ENCODE assay signal across 8 mouse cellular contexts in genomic region chr1:132881041-132881761, GRCm38 (mm10). TPM values are rescaled to one million over a fixed set of nuclear protein-coding genes. Genes with fewer than 3 reads are reported as not detected.
DNase-seq lines count a peak whose midpoint lies in the region; ATAC-seq and TF ChIP-seq lines count a peak whose summit lies in the region.

No protein-coding gene starts in this region.

- H3K4me2 ChIP-seq in lung, embryonic 14.5 days = peak overlapping the region; percentile 97
- H3K4me2 ChIP-seq in heart, embryonic 12.5 days = peak overlapping the region; percentile 97
- peak overlapping the region; percentile 91 for H3K4me2 ChIP-seq in midbrain, embryonic 11.5 days

- peak overlapping the region; percentile 58 for H3K4me3 ChIP-seq in lung, embryonic 14.5 days (ENCODE audit: low read depth, low read length)
- H3K4me3 ChIP-seq in lung, adult 2 months (replicated peaks; ENCODE audit: extremely low read depth, low read depth, low read length) = no peak overlapping the region
- H3K4me3 ChIP-seq in heart, embryonic 12.5 days = peak overlapping the region; percentile 69
- H3K4me3 ChIP-seq in midbrain, embryonic 11.5 days (ENCODE audit: low read depth, low read length) = peak overlapping the region; percentile 71

- DNase-seq in lung, embryonic 14.5 days = peak; percentile 62
- no peak for DNase-seq in lung, adult 2 months
- DNase-seq in embryo, embryonic 11.5 days (ENCODE audit: low read depth, low spot score) = peak; percentile 13
- DNase-seq in layer of hippocampus, adult 9-11 months = peak; percentile 80
- DNase-seq in midbrain, embryonic 11.5 days (ENCODE audit: low spot score, missing footprints) = peak; percentile 96
- DNase-seq in telencephalon, adult 2 months (ENCODE audit: low read depth, low spot score) = peak; percentile 60
- no peak for DNase-seq in adipocyte (ENCODE audit: low spot score)

- no peak for TF ChIP-seq POLR2A in lung, adult 2 months (IDR thresholded peaks at IDR 0.05; ENCODE audit: borderline replicate concordance, extremely low read depth, low read depth, low read length)

- H3K9me3 ChIP-seq in lung, embryonic 14.5 days (ENCODE audit: low read depth, low read length) = no peaks in the 10 kb centered on the region
- no peaks in the 10 kb centered on the region for H3K9me3 ChIP-seq in heart, embryonic 12.5 days (replicated peaks)
- no peaks in the 10 kb centered on the region for H3K9me3 ChIP-seq in midbrain, embryonic 11.5 days (ENCODE audit: control insufficient read depth, low read length)

- TF ChIP-seq CTCF in lung, embryonic 14.5 days (IDR thresholded peaks at IDR 0.05; ENCODE audit: low read depth) = no peak
- TF ChIP-seq CTCF in lung, adult 2 months (IDR thresholded peaks at IDR 0.05; ENCODE audit: insufficient read depth, low read length) = no peak

- no peak overlapping the region for H3K27ac ChIP-seq in lung, embryonic 14.5 days (ENCODE audit: low read depth)
- no peak overlapping the region for H3K27ac ChIP-seq in heart, embryonic 12.5 days (ENCODE audit: poor library complexity, severe bottlenecking)
- H3K27ac ChIP-seq in midbrain, embryonic 11.5 days (ENCODE audit: low read depth, low read length) = peak overlapping the region; percentile 71; the same call in 1 of the 2 replicates

- no peaks in the 10 kb centered on the region for H3K4me1 ChIP-seq in lung, embryonic 14.5 days (ENCODE audit: insufficient read depth)
- no peaks in the 10 kb centered on the region for H3K4me1 ChIP-seq in lung, adult 2 months (ENCODE audit: control insufficient read depth, insufficient read depth, low read length)
- peaks cover 40% of the 10 kb centered on the region for H3K4me1 ChIP-seq in heart, embryonic 12.5 days (replicated peaks)
- H3K4me1 ChIP-seq in midbrain, embryonic 11.5 days (ENCODE audit: control insufficient read depth, insufficient read depth, low read length) = peaks cover 18% of the 10 kb centered on the region

- no peaks in the 10 kb centered on the region for H3K36me3 ChIP-seq in lung, embryonic 14.5 days (ENCODE audit: insufficient read depth)
- H3K36me3 ChIP-seq in heart, embryonic 12.5 days = no peaks in the 10 kb centered on the region
- no peaks in the 10 kb centered on the region for H3K36me3 ChIP-seq in midbrain, embryonic 11.5 days (ENCODE audit: control insufficient read depth, insufficient read depth, low read length)

- 1% methylated on average over 28 of the region's 28 CpGs for WGBS in lung, embryonic 14.5 days
- WGBS in lung, adult 2 months = 1% methylated on average over 28 of the region's 28 CpGs
- WGBS in heart, embryonic 12.5 days = under 1% methylated on average over 28 of the region's 28 CpGs
- WGBS in midbrain, embryonic 11.5 days = under 1% methylated on average over 28 of the region's 28 CpGs

- ATAC-seq in lung, embryonic 14.5 days (ENCODE audit: insufficient read depth) = peak; percentile 59
- ATAC-seq in heart, embryonic 12.5 days (ENCODE audit: insufficient number of reproducible peaks, low FRiP score) = peak; percentile 16
- peak; percentile 57 for ATAC-seq in midbrain, embryonic 11.5 days (ENCODE audit: low FRiP score)

- H3K9ac ChIP-seq in lung, embryonic 14.5 days = peak overlapping the region; percentile 10
- peak overlapping the region; percentile 83 for H3K9ac ChIP-seq in heart, embryonic 12.5 days
- H3K9ac ChIP-seq in midbrain, embryonic 11.5 days (ENCODE audit: low read length) = peak overlapping the region; percentile 88

- peaks cover 55% of the 10 kb centered on the region for H3K27me3 ChIP-seq in lung, embryonic 14.5 days (ENCODE audit: insufficient read depth, low read length)
- H3K27me3 ChIP-seq in heart, embryonic 12.5 days (replicated peaks) = peaks cover 59% of the 10 kb centered on the region
- H3K27me3 ChIP-seq in midbrain, embryonic 11.5 days (ENCODE audit: control insufficient read depth, insufficient read depth, low read length) = peaks cover 6% of the 10 kb centered on the region

RNA-seq across cellular contexts. Expression of gene Lrrn2, which starts 1.1 kb away (rescaled TPM):
- polyA plus RNA-seq in lung, embryonic 14.5 days (2014; fragmentation: Nextera tagmentation; extraction: Ambion mirVana) = 3.2 and 3.5 TPM in 2 replicates
- 2.0 and 2.9 TPM in 2 replicates for polyA plus RNA-seq in lung, adult 2 months (2012; rRNA removed)
- 9.8 TPM in 2 replicates for polyA plus RNA-seq in heart, embryonic 12.5 days (2016; fragmentation: Nextera tagmentation; extraction: Ambion mirVana)
- 8.0 and 9.4 TPM in 2 replicates for polyA plus RNA-seq in midbrain, embryonic 11.5 days (2014; fragmentation: Nextera tagmentation; extraction: Ambion mirVana)

Comparison
In these comparisons a context has a peak if more than half of its experiments do, and no peak if none do; other contexts are left out.
1. DNase-seq: peak in lung, embryonic 14.5 days (single experiment), embryo, embryonic 11.5 days (single experiment), layer of hippocampus, adult 9-11 months (single experiment), midbrain, embryonic 11.5 days (single experiment) and telencephalon, adult 2 months (single experiment); none in lung, adult 2 months (single experiment) and adipocyte (single experiment).
2. H3K9ac ChIP-seq: peak in every context shown above with its lines; median percentile 88 in midbrain, embryonic 11.5 days; 83 in heart, embryonic 12.5 days; 10 in lung, embryonic 14.5 days.
3. Peak in every context shown above with its lines, with median percentiles within 50 percentile points of each other: ATAC-seq and H3K4me2 ChIP-seq.